Mouse (Mus musculus): Measurements from ENCODE around the gene Smurf1. TPM values are rescaled to one million over a fixed set of nuclear protein-coding genes. Genes with fewer than 3 reads are reported as not detected.
A peak's percentile ranks its signal among the peaks of the same experiment; 100 is the strongest.

Smurf1 gene
- total RNA-seq, 4 experiments from 2014 or later: 20.3 to 25.8 (median 22.7) TPM

DNA sequence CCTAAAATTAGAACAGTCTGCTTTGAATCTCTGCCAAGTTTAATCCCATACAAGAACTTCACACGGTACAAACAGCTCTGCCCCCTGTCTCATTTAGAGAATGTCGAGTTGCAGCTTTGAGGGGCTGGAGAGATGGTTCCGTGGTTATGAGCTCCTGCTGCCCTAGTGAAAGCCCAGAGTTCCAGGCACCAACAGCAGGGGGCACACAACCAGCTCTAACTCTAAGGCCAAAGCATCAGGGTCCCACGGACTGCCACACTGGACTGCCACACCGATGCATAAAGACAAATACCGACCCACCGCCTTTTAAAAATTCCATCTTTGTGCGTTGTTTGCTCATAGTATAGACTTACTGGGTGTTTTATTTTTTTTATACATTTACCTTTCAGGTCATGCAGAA lies 98.7 kb downstream of the Smurf1 start:
- no peak for DNase-seq

DNA sequence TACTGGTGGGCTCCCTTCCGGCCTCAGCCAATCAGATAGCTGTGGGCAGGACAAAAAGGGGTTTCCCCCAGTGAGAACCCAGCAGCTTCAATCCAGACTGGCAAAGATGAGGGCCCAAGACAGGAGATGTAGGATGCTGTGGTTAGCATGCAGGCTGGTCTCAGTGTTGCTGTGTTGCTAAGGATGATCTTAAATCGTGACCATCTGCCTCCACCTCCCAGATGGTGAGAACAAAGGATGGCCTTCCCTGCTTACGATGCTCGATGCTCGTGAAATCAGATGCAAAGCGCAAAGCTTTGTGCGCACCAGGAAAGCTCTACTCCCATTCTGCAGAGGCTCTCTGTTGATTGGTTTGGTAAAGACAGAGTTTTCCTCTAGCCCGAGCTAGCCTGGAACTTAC lies 104.7 kb downstream of the Smurf1 start:
- DNase-seq: no peak

DNA sequence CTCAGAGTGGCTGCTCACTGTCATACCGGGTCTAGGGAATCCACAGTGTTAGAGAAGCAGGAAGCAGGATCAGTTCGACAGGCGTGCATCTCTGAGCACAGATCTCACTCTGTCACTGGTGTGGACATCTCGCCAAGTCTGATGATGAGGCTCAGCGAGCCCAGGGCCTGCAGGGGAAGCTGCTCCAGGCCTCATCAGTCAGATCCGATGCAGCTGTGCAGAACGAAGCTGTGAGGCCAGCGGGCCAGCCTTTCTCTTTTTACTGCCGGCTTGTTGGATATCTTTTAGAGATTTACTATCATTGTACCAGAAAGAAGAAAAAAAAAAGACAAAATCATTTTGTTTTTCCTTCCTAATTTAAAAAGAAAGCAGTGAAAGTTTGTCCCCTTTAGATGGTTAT lies 106.4 kb downstream of the Smurf1 start:
- no peak for DNase-seq

DNA sequence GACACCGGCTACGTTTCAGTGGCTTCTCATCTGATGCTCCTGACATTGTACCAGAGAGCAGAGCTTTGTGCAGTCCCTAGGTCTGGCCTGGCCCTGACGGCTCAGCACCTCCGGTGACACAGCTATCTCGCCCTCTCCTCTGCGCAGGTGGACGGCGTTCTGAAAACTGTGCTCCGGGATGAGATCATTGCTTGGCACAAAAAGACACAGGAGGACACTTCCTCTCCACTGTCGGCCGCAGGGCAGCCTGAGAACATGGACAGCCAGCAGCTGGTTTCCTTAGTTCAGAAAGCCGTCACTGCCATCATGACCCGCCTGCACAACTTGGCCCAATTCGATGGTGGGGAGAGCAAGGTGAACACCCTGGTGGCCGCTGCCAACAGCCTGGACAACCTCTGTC lies 107.1 kb downstream of the Smurf1 start:
- DNase-seq: no peak

DNA sequence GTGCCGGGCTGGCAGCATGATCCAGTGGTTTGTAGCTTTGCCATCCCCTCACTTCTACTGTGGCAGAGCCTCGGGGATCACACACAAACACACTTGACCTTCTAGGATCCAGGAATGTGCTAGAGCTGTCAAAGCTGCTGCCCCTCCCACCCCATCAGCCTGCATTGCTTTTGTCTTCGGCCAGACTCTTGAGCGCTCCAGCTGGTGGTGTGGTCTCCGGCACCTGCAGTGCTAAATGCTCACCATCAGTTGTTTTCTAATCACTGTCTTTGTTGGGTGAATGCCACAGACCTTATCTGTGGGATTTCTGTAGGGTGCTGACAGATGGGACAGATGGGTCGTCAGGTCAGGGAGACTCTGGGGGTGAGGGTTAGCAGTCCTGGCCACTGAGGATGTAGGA lies 109.7 kb downstream of the Smurf1 start:
- no peak for DNase-seq

DNA sequence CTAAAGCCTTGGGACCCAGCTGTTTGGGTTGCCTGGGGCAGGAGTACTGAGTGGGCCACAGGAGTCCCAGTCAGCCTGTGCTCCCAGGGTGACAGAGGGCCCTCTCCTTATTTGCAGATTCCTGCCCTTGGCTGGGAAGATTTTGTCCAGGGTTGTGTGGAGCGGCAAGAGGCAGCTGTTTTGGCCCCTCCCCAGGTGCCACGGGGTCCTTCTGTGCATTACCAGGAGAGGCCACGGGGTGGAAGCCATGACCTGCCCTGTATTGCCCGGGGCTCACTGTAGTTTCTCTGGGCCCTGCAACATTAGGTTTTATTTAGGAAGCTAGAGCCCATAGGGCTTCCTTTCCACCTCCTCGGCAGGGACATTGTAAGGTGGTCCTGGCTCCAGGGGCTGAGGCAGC lies 111.7 kb downstream of the Smurf1 start:
- DNase-seq: no peak

DNA sequence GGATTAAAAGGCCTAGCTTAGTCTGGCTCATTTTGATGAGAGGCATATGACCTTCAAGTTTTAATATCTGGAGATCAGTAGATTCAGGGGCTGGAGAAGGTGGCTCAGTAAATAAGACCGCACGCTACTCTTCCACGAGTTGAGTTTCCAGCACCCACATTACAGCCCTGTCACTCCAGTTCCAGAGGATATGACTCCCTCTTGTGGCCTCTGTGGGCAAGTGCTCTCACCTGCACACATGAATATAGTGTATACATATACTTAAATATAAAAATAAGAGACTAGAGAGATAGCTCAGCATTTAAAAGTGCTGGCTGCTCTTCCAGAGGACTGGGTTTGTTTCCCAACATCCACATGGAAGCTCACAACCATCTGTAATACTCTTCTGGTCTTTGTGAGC lies 113.8 kb downstream of the Smurf1 start:
- DNase-seq: no peak

DNA sequence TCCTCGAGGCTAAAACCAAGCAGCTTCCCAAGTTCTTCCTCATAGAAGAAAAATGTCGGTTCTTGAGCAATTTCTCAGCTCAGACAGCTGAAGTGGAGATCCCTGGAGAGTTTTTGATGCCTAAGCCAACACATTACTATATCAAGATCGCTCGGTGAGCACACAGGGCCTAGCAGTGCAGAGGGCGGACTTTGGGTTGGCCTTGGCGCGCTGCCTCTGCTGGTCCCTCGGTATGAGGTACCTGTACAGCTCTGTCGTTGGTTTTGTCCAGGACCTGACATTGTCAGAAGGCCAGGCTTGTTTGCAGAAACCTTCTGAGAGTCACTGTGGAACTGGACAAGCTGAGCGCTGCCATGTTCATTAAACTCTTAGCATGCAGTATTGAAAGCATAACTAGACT lies 115.7 kb downstream of the Smurf1 start:
- no peak for DNase-seq

DNA sequence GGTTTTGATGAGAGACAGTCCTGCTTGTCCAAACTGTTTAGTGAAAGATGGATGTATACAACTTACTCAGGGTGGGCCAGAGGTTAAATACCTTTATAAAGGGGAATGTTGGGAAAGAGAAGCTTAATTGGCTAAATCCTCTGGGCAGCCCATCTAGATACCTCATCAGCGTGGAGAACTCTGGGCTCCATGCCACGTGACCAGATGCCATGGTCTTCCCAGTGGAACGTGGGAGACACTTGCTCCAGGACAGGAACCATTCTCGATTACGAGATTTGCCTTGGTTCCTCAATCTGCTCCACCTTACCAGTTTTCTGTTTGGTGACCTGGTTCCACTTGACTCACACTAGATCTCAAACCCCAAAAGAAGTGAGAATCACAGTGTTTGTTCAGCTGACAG lies 116.9 kb downstream of the Smurf1 start:
- DNase-seq: no peak

DNA sequence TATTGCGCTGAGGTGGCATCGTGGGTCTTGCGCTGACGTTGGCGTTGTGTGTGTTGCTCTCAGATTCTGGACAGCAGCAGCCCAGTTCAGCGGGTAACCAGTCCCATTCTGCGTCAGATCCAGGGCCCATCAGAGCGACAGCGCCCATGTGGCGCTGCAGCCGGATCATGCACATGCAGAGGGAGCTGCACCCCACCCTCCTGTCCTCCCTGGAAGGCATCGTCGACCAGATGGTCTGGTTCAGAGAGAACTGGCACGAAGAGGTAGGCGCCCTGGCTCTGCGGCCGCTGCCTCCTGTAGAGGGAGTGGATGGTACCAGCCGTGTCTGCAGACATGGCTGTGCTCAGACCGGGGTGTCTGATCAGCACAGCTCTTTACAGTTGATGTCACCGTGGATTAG lies 120.3 kb downstream of the Smurf1 start:
- no peak for DNase-seq

DNA sequence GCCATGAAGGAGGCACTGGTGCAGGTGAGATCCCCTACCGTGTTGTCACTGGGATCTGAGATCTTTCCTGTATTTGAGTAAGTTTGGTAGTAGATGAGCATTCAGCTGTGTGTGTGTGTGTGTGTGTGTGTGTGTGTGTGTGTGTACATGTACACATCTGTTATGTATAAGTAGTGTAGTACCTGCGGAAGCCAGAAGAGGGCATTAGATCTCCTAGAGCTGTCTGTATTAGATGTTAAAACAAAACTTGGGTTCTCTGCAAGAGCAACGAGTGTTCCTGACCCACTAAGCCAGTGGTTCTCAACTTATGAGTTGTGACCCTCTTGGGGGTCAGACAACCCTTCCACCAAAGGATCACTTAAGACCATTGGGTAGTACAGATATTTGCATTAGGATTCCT lies 129.5 kb downstream of the Smurf1 start:
- no peak for DNase-seq

DNA sequence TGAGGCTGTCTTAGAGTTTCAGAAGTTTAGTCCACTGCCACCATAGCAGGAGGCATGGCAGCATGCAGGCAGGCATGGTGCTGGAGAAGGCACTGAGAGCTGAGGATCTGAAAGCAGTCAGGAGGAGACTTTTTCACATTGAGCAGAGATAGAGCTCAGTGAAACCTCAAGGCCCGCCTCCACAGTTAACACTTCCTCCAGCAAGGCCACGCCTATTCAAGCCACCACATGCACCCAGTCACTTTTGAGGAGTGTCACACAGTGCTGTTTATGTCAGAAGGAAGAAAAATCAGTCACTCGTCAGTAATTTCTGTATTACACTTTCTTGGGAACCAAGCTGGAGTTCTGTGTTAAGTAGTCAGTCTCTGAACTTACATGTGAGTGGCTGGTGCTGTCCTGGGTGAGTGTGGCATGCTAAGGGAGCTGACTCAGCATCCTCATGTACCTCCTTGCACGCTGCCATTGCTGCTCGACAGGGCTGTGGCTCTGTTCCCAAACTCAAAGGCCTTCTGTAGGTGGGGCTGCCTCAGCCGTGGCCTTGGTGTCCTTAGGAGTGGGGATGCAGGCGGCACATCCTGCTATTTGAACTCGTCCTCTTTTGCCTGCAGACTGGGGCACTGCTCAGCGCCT lies 133.7 kb downstream of the Smurf1 start:
- peak; percentile 20 for DNase-seq

DNA sequence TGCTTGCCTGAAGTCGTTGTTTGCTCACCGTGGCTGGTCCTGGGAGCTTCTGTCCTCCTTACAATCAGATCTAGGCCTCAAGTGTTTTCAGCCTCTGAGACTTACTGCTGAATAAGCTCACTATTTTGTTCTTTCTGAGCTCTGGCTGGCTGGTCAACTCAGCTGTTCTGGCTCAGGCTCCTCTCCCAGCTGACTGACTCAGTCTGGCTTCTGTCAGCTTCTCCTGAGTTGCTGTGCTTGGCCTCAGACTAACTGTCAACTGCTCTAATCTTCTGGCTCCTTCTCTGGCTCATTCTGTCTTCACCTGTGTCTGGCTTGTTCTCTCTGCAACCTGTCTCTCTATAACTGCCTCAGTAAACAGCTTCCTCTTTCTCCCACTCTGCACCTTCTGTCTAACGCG lies 136.0 kb downstream of the Smurf1 start:
- no peak for DNase-seq

DNA sequence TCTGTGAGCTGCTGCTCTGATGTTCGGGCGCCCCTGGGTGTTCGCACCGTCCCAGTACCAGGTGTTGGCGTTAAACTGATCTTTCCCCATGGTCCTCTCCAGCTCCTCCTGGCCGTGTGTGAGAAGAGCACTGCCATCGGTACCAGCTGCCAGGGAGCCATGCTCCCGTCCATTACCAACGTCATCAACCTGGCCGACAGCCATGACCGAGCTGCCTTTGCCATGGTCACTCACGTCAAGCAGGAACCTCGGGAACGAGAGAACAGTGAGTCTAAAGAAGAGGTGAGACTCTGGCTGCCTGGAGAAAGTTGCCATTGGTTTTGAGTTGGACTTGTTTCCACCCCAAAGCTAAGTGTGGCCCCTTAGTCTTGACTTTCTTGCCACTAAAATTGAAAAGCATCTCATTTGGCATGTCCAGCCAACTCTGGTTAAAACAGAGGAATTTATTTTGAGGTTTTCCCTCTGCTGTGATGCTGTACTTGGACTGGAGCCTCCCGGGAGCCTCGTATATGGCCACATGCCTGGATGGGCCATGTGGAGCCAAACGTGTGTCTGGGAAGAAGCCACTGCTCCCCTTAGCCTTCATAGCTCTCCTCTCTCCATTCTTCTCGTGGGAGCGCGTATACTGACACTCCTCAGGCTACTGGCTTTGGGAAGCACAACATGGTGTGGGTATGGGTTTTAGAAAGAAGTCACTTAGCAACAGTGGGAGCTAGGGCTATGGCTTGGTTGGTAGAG lies 137.1 kb downstream of the Smurf1 start:
- peak; percentile 71 for DNase-seq

Small RNA genes lying within 50 kb of the gene (microRNA-seq; reads per million reads assigned to microRNA genes)
- gene Mir7039: 0.34 to 0.53 reads per million in 2 experiments

Other genes starting within 250 kb of the Smurf1 start
- gene Tmem130, start 204.0 kb downstream of the Smurf1 start, total RNA-seq (2022): 10 to 100 TPM; 41.5 to 59.8 (median 46.7) TPM
- 100 to 1,000 TPM in 3 of 4 experiments, 10 to 100 TPM in 1; 97.3 to 186 (median 128) TPM for gene Trrap, start 198.1 kb downstream of the Smurf1 start, total RNA-seq (2022)
- not detected for gene Gm4871, start 66.9 kb upstream of the Smurf1 start, total RNA-seq (2022)
- not detected for gene 1700018F24Rik, start 77.1 kb upstream of the Smurf1 start, total RNA-seq (2022)
- 100 to 1,000 TPM; 127 to 148 (median 140) TPM for gene Arpc1a, start 118.0 kb upstream of the Smurf1 start, total RNA-seq (2022)
- gene Kpna7, start 118.2 kb upstream of the Smurf1 start, total RNA-seq (2022): not detected
- gene Arpc1b, start 148.4 kb upstream of the Smurf1 start, total RNA-seq (2022): 100 to 1,000 TPM; 185 to 202 (median 191) TPM
- 10 to 100 TPM; 60.2 to 98.3 (median 79.4) TPM for gene Pdap1, start 174.4 kb upstream of the Smurf1 start, total RNA-seq (2022)
- gene Bud31, start 174.5 kb upstream of the Smurf1 start, total RNA-seq (2022): 10 to 100 TPM; 93.0 to 98.7 (median 95.5) TPM
- 10 to 100 TPM; 29.0 to 30.6 (median 29.9) TPM for gene Ptcd1, start 201.3 kb upstream of the Smurf1 start, total RNA-seq (2022)
- 10 to 100 TPM; 18.7 to 22.3 (median 20.5) TPM for gene Cpsf4, start 201.4 kb upstream of the Smurf1 start, total RNA-seq (2022)
- 100 to 1,000 TPM; 319 to 686 (median 419) TPM for gene Atp5j2, start 226.2 kb upstream of the Smurf1 start, total RNA-seq (2022)
- 10 to 100 TPM in 3 of 4 experiments, 1 to 10 TPM in 1; 9.6 to 13.8 (median 11.9) TPM for gene Zkscan14, start 236.0 kb upstream of the Smurf1 start, total RNA-seq (2022)
- gene Zkscan5, start 238.7 kb upstream of the Smurf1 start, total RNA-seq (2022): 10 to 100 TPM; 11.0 to 14.5 (median 12.8) TPM

All from adrenal gland, adult 8-10 months (tissue).